Comparison of ENCODE assay signal across 10 mouse cellular contexts in genomic region chr1:171788461-171789283, GRCm38 (mm10). TPM values are rescaled to one million over a fixed set of nuclear protein-coding genes. Genes with fewer than 3 reads are reported as not detected.
DNase-seq lines count a peak whose midpoint lies in the region; ATAC-seq and TF ChIP-seq lines count a peak whose summit lies in the region.
"Had no signal": no experiment of that assay in that cellular context is flagged by ENCODE, and none has a peak within 500 bp of the region (broad histone marks: within the 10 kb centered on the region; RNA-seq: fewer than 3 reads in every experiment).

No protein-coding gene starts in this region.

- no peak overlapping the region for H3K4me2 ChIP-seq in midbrain, embryonic 14.5 days (ENCODE audit: low read length)
- H3K4me2 ChIP-seq: heart, embryonic 13.5 days; neural tube, embryonic 13.5 days had no signal

- H3K36me3 ChIP-seq in spleen, adult 2 months (ENCODE audit: control insufficient read depth, insufficient read depth, low read length): peaks cover 10% of the 10 kb centered on the region
- H3K36me3 ChIP-seq in midbrain, embryonic 14.5 days (ENCODE audit: control insufficient read depth, insufficient read depth, low read length): no peaks in the 10 kb centered on the region
- H3K36me3 ChIP-seq: heart, embryonic 13.5 days; neural tube, embryonic 13.5 days had no signal

- WGBS in spleen, adult 2 months: 54% methylated on average over 12 of the region's 12 CpGs
- 91% methylated on average over 12 of the region's 12 CpGs for WGBS in midbrain, embryonic 14.5 days

- no peak for TF ChIP-seq POLR2A in spleen, adult 2 months (IDR thresholded peaks at IDR 0.05; ENCODE audit: low read depth, low read length)

- no peak overlapping the region for H3K4me3 ChIP-seq in spleen, adult 2 months (ENCODE audit: extremely low read depth, insufficient read depth, insufficient read length)
- no peak overlapping the region for H3K4me3 ChIP-seq in midbrain, embryonic 14.5 days (replicated peaks; ENCODE audit: low read depth, low read length)
- H3K4me3 ChIP-seq: heart, embryonic 13.5 days; neural tube, embryonic 13.5 days had no signal

- no peaks in the 10 kb centered on the region for H3K27me3 ChIP-seq in spleen, adult 2 months (ENCODE audit: control insufficient read depth, insufficient read depth, low read length)
- no peaks in the 10 kb centered on the region for H3K27me3 ChIP-seq in midbrain, embryonic 14.5 days (ENCODE audit: control insufficient read depth, insufficient read depth, low read length)
- H3K27me3 ChIP-seq: heart, embryonic 13.5 days; neural tube, embryonic 13.5 days had no signal

- no peak for ATAC-seq in midbrain, embryonic 14.5 days (ENCODE audit: low FRiP score, low TSS enrichment)

- H3K9ac ChIP-seq in midbrain, embryonic 14.5 days (replicated peaks; ENCODE audit: low read length): no peak overlapping the region
- H3K9ac ChIP-seq: heart, embryonic 13.5 days; neural tube, embryonic 13.5 days had no signal

- TF ChIP-seq CTCF in spleen, adult 2 months (IDR thresholded peaks at IDR 0.05; ENCODE audit: extremely low read depth, insufficient read depth, insufficient read length, insufficient replicate concordance): no peak

- H3K9me3 ChIP-seq in midbrain, embryonic 14.5 days (ENCODE audit: control insufficient read depth, low read length): no peaks in the 10 kb centered on the region
- H3K9me3 ChIP-seq: neural tube, embryonic 13.5 days had no signal

- peak; percentile 56 to 57 for DNase-seq in frontal cortex, adult 2 months (ENCODE audit: extremely low spot score in 1 of 2, low spot score in 1 of 2)
- no peak for DNase-seq in frontal cortex, postnatal 25 days (ENCODE audit: low spot score in 2 of 2)
- no peak for DNase-seq in spleen, adult 2 months (ENCODE audit: low read depth in 1 of 2, low spot score in 2 of 2)
- no peak for DNase-seq in spleen, adult 18-20 months
- peak; percentile 55 to 60 for DNase-seq in left cerebral cortex, postnatal 36 days (ENCODE audit: low spot score in 2 of 2)
- DNase-seq in thymus, postnatal 14 days: peak; percentile 64
- DNase-seq in testis, postnatal 10 days (ENCODE audit: low spot score): no peak
- no peak for DNase-seq in midbrain, embryonic 14.5 days

- peak overlapping the region; percentile 3; the same call in 1 of the 2 replicates for H3K27ac ChIP-seq in spleen, adult 2 months (ENCODE audit: insufficient read depth, low read length)
- H3K27ac ChIP-seq in midbrain, embryonic 14.5 days (replicated peaks; ENCODE audit: low read depth, low read length): no peak overlapping the region
- H3K27ac ChIP-seq: heart, embryonic 13.5 days; neural tube, embryonic 13.5 days had no signal

- peaks cover 26% of the 10 kb centered on the region for H3K4me1 ChIP-seq in spleen, adult 2 months (ENCODE audit: control insufficient read depth, insufficient read depth, insufficient read length)
- no peaks in the 10 kb centered on the region for H3K4me1 ChIP-seq in midbrain, embryonic 14.5 days (ENCODE audit: control insufficient read depth, insufficient read depth, low read length)
- H3K4me1 ChIP-seq: neural tube, embryonic 13.5 days had no signal

- intact Hi-C loops in left cerebral cortex, postnatal 36 days (cut with DNase I): no loop called here

RNA-seq across cellular contexts. Expression of gene Slamf1, which starts 21.7 kb away (rescaled TPM):
- polyA plus RNA-seq in frontal cortex, adult 2 months (2012; rRNA removed): 0.19 and 0.22 TPM in 2 replicates
- polyA plus RNA-seq in spleen, adult 2 months (2012; rRNA removed): 3.7 and 4.5 TPM in 2 replicates
- under 1 TPM; 0.32 TPM for total RNA-seq in left cerebral cortex, postnatal 36 days (2021)
- polyA plus RNA-seq in midbrain, embryonic 14.5 days (2014; fragmentation: Nextera tagmentation; extraction: Ambion mirVana): 0.05 and 0.15 TPM in 2 replicates

RNA-seq across cellular contexts. Expression of gene Cd84, which starts 50.8 kb away (rescaled TPM):
- 1.7 and 3.4 TPM in 2 replicates for polyA plus RNA-seq in frontal cortex, adult 2 months (2012; rRNA removed)
- polyA plus RNA-seq in spleen, adult 2 months (2012; rRNA removed): 8.4 and 10.9 TPM in 2 replicates
- 1 to 10 TPM; 2.0 to 2.2 TPM for total RNA-seq in left cerebral cortex, postnatal 36 days (2021)
- 0.51 and 1.2 TPM in 2 replicates for polyA plus RNA-seq in midbrain, embryonic 14.5 days (2014; fragmentation: Nextera tagmentation; extraction: Ambion mirVana)

Comparison
In these comparisons a context has a peak if more than half of its experiments do, and no peak if none do; other contexts are left out.
1. DNase-seq: peak in frontal cortex, adult 2 months (2 of 2), left cerebral cortex, postnatal 36 days (2 of 2) and thymus, postnatal 14 days (single experiment); none in frontal cortex, postnatal 25 days (0 of 2), spleen, adult 2 months (0 of 2), spleen, adult 18-20 months (0 of 2), testis, postnatal 10 days (single experiment) and midbrain, embryonic 14.5 days (single experiment).